20 mouse cellular contexts compared by ENCODE assay signal in genomic region chr3:15071030-15071883, GRCm38 (mm10).
DNase-seq lines count a peak whose midpoint lies in the region; ATAC-seq and TF ChIP-seq lines count a peak whose summit lies in the region.
"Had no signal": no experiment of that assay in that cellular context is flagged by ENCODE, and none has a peak within 500 bp of the region (broad histone marks: within the 10 kb centered on the region; RNA-seq: fewer than 3 reads in every experiment).

No protein-coding gene starts in this region.

- no peak overlapping the region for H3K27ac ChIP-seq in lung, postnatal 0 days (ENCODE audit: low read length)
- H3K27ac ChIP-seq: forebrain, embryonic 13.5 days; hindbrain, postnatal 0 days; limb, embryonic 12.5 days; liver, embryonic 14.5 days; midbrain, embryonic 13.5 days had no signal

- no peaks in the 10 kb centered on the region for H3K27me3 ChIP-seq in lung, postnatal 0 days (replicated peaks; ENCODE audit: insufficient read depth, low read length)
- H3K27me3 ChIP-seq: forebrain, embryonic 13.5 days; limb, embryonic 12.5 days; midbrain, embryonic 13.5 days had no signal

- peak; percentile 99 for ATAC-seq in frontal cortex, adult (ENCODE audit: low TSS enrichment)
- no peak for ATAC-seq in lung, postnatal 0 days
- ATAC-seq in megakaryocyte progenitor cell, adult 5-6 weeks (replicated peaks; ENCODE audit: poor library complexity) = peak; percentile 25; the same call in 1 of the 2 replicates
- ATAC-seq: forebrain, embryonic 13.5 days; hindbrain, postnatal 0 days; midbrain, embryonic 13.5 days had no signal

- H3K9ac ChIP-seq in lung, postnatal 0 days (replicated peaks; ENCODE audit: low read depth) = no peak overlapping the region
- H3K9ac ChIP-seq: forebrain, embryonic 13.5 days; limb, embryonic 12.5 days; liver, embryonic 14.5 days; midbrain, embryonic 13.5 days had no signal

- TF ChIP-seq CTCF in lung, postnatal 0 days (IDR thresholded peaks at IDR 0.05) = no peak

- no peak overlapping the region for H3K4me2 ChIP-seq in lung, postnatal 0 days (replicated peaks; ENCODE audit: low read depth, low read length)
- H3K4me2 ChIP-seq: forebrain, embryonic 13.5 days; limb, embryonic 12.5 days; midbrain, embryonic 13.5 days had no signal

- no peaks in the 10 kb centered on the region for H3K36me3 ChIP-seq in lung, postnatal 0 days (ENCODE audit: insufficient read depth, low read length)
- H3K36me3 ChIP-seq: limb, embryonic 12.5 days; midbrain, embryonic 13.5 days had no signal

- no peaks in the 10 kb centered on the region for H3K4me1 ChIP-seq in lung, postnatal 0 days (ENCODE audit: insufficient read depth, low read depth, low read length)
- H3K4me1 ChIP-seq: forebrain, embryonic 13.5 days; limb, embryonic 12.5 days; midbrain, embryonic 13.5 days had no signal

- 44% methylated on average over 6 of the region's 6 CpGs for WGBS in lung, postnatal 0 days

- no peak for TF ChIP-seq EP300 in lung, postnatal 0 days (IDR thresholded peaks at IDR 0.05)

- H3K9me3 ChIP-seq in lung, postnatal 0 days (ENCODE audit: low read length) = no peaks in the 10 kb centered on the region
- H3K9me3 ChIP-seq: forebrain, embryonic 13.5 days; limb, embryonic 12.5 days; midbrain, embryonic 13.5 days had no signal

- H3K4me3 ChIP-seq in lung, postnatal 0 days (ENCODE audit: low read depth, low read length) = no peak overlapping the region
- H3K4me3 ChIP-seq: forebrain, embryonic 13.5 days; limb, embryonic 12.5 days; midbrain, embryonic 13.5 days had no signal

- DNase-seq in frontal cortex, postnatal 25 days (ENCODE audit: low spot score in 2 of 2) = no peak
- DNase-seq in lung, postnatal 0 days (ENCODE audit: low spot score) = peak; percentile 32
- no peak for DNase-seq in lung, postnatal 10 days
- peak; percentile 35 to 66 for DNase-seq in layer of hippocampus, adult 18-20 months (ENCODE audit: low spot score in 2 of 2)
- DNase-seq in kidney, postnatal 25 days = no peak
- no peak for DNase-seq in kidney, postnatal 14 days
- DNase-seq: adrenal gland, postnatal 36 days; B cell, adult 2 months; heart, adult 11 months; heart, postnatal 4 days; kidney, adult 11 months; lung, postnatal 4 days; thymus, postnatal 25 days had no signal

Comparison
In these comparisons a context has a peak if more than half of its experiments do, and no peak if none do; other contexts are left out.
1. DNase-seq: peak in lung, postnatal 0 days (single experiment) and layer of hippocampus, adult 18-20 months (2 of 2); none in frontal cortex, postnatal 25 days (0 of 2), lung, postnatal 10 days (single experiment), kidney, postnatal 25 days (0 of 2) and kidney, postnatal 14 days (single experiment).